Mouse (Mus musculus): ENCODE measurements at regions not wholly inside any gene's neighbourhood (a gene's known extent, or its start where the extent isn't known, plus 50 kb on each side); places are given as distances from the start of the nearest gene placed in this dataset.
"Not testable (repeated sequence)": the region's sequence is repeated elsewhere in the genome, so short reads cannot be mapped to it uniquely, and the experiment has no call there.

DNA sequence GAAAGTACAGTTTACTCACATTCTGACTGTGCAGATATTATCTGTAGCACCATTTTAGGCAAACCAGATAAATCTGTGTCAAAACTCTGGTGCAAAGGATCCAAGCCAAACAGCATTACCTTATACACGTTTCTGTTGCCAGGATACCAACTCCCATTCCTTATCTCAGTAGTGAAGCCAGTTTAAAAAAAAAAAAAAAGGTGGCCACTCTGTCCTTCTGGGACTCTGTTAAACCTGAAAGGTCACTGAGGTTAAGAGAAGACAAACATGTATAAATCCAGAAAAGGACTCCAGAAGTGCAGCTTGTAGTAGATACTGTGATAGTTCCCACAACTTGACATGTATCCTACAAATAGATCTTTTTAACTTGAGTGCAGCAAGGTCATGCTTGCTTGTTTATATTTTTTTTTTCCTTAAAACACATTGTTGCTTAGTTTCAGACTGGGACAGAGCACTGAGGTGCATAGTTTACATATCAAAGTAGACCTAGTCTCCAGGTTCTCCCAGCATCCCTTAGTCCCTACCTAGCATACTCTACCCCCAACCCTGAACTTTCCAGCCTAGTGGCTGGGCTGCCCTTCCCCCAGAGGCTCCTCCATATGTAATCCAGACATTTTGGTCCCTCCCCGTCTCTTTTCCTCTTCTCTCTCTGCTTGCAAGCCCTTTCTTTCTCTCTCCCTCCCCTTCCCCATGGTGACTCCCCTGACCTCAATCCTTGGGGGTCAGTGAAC lies 116.7 kb upstream of the Rhobtb1 start:
- DNase-seq (ENCODE audit: extremely low spot score in 1 of 2, low spot score in 1 of 2): no peak

- not testable (repeated sequence) for DNase-seq (ENCODE audit: extremely low spot score in 1 of 2, low spot score in 1 of 2)
Observed at GRCm38 (mm10) chr10:69035536-69035935, 115.7 kb upstream of the Rhobtb1 start.

- DNase-seq (ENCODE audit: extremely low spot score in 1 of 2, low spot score in 1 of 2): no peak
Observed at GRCm38 (mm10) chr10:69036096-69036495, 115.1 kb upstream of the Rhobtb1 start.

GRCm38 (mm10) chr10:69044171-69044651 lies 107.0 kb upstream of the Rhobtb1 start:
- peak in 1 of 2 experiments; percentile 10 for DNase-seq (ENCODE audit: extremely low spot score in 1 of 2, low spot score in 1 of 2)

DNA sequence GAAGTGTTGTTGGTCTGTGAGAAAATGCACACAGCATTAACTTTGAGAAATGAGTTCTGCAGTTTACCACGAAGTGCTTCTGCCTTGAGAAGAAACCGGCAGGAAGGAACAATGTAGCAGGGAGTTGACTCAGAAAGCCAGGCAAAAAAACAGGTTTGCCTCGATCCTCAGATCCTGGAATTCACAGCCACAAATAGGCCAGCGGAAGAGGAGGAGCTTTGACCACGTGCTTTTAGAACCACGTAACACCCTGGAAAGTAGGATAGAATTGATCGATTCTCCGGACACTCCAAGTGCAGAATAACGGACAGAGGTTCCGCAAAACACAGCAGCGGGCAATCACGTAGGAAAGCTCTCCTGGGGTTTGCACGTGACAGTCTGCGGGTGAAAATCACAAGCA lies 106.0 kb upstream of the Rhobtb1 start:
- peak in 1 of 2 experiments; percentile 16 for DNase-seq (ENCODE audit: extremely low spot score in 1 of 2, low spot score in 1 of 2)

GRCm38 (mm10) chr10:69046008-69046555 lies 105.2 kb upstream of the Rhobtb1 start:
- DNase-seq (ENCODE audit: extremely low spot score in 1 of 2, low spot score in 1 of 2): peak in 1 of 2 experiments; percentile 7

GRCm38 (mm10) chr10:69078008-69078407 lies 73.2 kb upstream of the Rhobtb1 start:
- peak in 1 of 2 experiments; percentile 12 for DNase-seq (ENCODE audit: extremely low spot score in 1 of 2, low spot score in 1 of 2)

- DNase-seq (ENCODE audit: extremely low spot score in 1 of 2, low spot score in 1 of 2): no peak
Observed at GRCm38 (mm10) chr10:69086184-69086583, 65.0 kb upstream of the Rhobtb1 start.

DNA sequence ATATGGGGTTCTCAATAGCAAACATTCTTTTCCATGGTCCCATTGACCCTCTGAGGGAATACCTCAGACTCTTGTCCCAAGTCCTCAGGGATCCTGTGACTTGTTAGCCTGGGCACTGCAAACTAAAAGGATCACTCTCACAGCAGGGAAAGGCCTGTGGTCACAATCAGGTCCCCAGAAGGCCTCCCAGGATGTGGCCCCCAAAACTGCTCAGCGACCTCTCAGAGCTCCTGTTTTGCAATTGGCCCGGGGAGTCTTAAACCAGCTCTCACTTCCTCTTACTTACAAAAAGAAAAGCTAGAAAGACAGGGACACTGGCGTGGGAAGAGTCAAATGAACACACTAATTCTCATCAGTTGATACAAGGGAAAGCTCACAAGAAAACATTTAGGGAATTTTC lies 59.4 kb upstream of the Rhobtb1 start:
- DNase-seq (ENCODE audit: extremely low spot score in 1 of 2, low spot score in 1 of 2): no peak

DNA sequence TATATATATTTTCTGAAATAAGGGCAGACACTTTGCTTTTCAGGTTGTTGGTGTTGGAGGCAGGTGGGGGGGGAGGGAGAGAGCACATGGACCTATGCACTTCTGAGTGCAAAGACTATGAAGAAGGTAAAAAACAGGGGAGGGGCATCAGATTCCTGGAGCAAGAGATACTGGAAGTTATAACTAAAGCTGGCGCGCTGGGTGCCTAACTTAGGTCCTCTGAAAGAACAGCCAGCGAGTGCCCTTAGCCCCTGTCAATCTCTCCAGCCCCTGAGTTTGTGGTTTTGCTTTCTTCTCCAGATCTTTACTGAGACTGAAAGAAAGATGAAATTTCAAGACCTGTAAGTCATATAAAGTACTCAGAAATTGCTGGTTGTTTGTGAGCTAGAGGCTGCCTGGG lies 51.2 kb upstream of the Rhobtb1 start:
- DNase-seq (ENCODE audit: extremely low spot score in 1 of 2, low spot score in 1 of 2): no peak

DNA sequence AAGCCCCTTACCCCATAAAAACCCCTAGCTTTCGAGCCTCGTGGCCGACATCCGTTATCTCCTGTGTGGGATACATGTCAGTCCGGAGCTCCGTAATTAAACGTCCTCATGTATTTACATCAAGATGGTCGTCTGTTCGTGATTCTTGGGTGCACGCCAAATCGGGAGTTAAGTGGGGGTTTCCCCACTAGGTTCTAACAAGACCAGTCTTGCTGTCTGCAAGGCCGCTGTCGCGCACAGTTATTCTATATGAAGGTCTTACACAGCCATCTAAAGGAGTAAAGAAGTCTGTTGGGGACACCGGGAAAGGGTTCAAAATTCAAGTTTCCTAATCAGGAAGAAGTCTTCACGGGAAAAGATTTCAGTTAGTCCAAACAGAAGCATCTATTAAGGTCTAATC lies 50.5 kb upstream of the Rhobtb1 start:
- not testable (repeated sequence) for DNase-seq (ENCODE audit: extremely low spot score in 1 of 2, low spot score in 1 of 2)
